ENCODE assay signal across 12 mouse cellular contexts in the genomic region with DNA sequence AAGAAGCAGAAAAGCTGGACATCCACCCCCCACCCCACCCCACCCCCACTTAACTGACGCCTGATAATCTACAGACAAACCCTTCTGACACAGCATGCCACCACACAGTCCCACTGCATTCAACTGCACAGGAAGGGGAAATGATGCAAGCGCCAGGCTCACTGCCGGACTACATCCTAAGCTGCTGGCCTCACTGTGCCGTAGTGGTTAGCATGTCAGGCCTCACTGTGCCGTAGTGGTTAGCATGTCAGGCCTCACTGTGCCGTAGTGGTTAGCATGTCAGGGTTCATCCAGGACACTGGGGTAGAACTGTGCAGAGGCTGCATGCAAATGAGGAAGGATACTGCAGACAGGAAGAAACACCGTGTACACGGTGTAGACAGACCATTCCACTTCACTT. TPM values are rescaled to one million over a fixed set of nuclear protein-coding genes. Genes with fewer than 3 reads are reported as not detected.
DNase-seq lines count a peak whose midpoint lies in the region; ATAC-seq and TF ChIP-seq lines count a peak whose summit lies in the region.
"Had no signal": no experiment of that assay in that cellular context is flagged by ENCODE, and none has a peak within 500 bp of the region (broad histone marks: within the 10 kb centered on the region; RNA-seq: fewer than 3 reads in every experiment).

No protein-coding gene starts in this region.

- no peak overlapping the region for H3K27ac ChIP-seq in kidney, embryonic 14.5 days (ENCODE audit: low read depth, low read length)
- peak overlapping the region; percentile 5; the same call in 1 of the 2 replicates for H3K27ac ChIP-seq in heart, embryonic 13.5 days (replicated peaks)
- no peak overlapping the region for H3K27ac ChIP-seq in liver, postnatal 0 days (ENCODE audit: low read depth)
- H3K27ac ChIP-seq: neural tube, embryonic 13.5 days had no signal

- no peak overlapping the region for H3K4me3 ChIP-seq in kidney, embryonic 14.5 days (ENCODE audit: low read length)
- H3K4me3 ChIP-seq in heart, embryonic 13.5 days = no peak overlapping the region
- no peak overlapping the region for H3K4me3 ChIP-seq in liver, postnatal 0 days (ENCODE audit: low read depth, low read length)
- H3K4me3 ChIP-seq: erythroblast, embryonic 14.5 days; neural tube, embryonic 13.5 days had no signal

- H3K9me3 ChIP-seq in kidney, embryonic 14.5 days (ENCODE audit: control insufficient read depth, low read length) = no peaks in the 10 kb centered on the region
- no peaks in the 10 kb centered on the region for H3K9me3 ChIP-seq in heart, embryonic 13.5 days
- no peaks in the 10 kb centered on the region for H3K9me3 ChIP-seq in liver, postnatal 0 days (ENCODE audit: low read length)
- H3K9me3 ChIP-seq: neural tube, embryonic 13.5 days had no signal

- H3K27me3 ChIP-seq in kidney, embryonic 14.5 days (ENCODE audit: control insufficient read depth, insufficient read depth, low read length) = no peaks in the 10 kb centered on the region
- H3K27me3 ChIP-seq in heart, embryonic 13.5 days (replicated peaks) = no peaks in the 10 kb centered on the region
- H3K27me3 ChIP-seq in liver, postnatal 0 days (ENCODE audit: insufficient read depth, low read length) = no peaks in the 10 kb centered on the region
- H3K27me3 ChIP-seq: neural tube, embryonic 13.5 days had no signal

- ATAC-seq in kidney, embryonic 14.5 days (ENCODE audit: low FRiP score, low TSS enrichment) = peak; percentile 36
- ATAC-seq in heart, embryonic 13.5 days (ENCODE audit: extremely low read depth, insufficient number of reproducible peaks, low FRiP score, low TSS enrichment) = no peak; the same call in 1 of the 2 replicates
- ATAC-seq in liver, postnatal 0 days = peak; percentile 63

- no peak overlapping the region for H3K4me2 ChIP-seq in kidney, embryonic 14.5 days (replicated peaks; ENCODE audit: low read depth, low read length)
- H3K4me2 ChIP-seq in heart, embryonic 13.5 days = no peak overlapping the region
- H3K4me2 ChIP-seq in liver, postnatal 0 days (ENCODE audit: low read depth, low read length) = no peak overlapping the region
- H3K4me2 ChIP-seq: neural tube, embryonic 13.5 days had no signal

- no peak for DNase-seq in kidney, adult 11 months
- DNase-seq in R1 (ENCODE audit: low read depth, low spot score) = peak; percentile 38
- DNase-seq in liver, postnatal 0 days = peak; percentile 34
- no peak for DNase-seq in cerebellum, adult 18-20 months
- no peak for DNase-seq in kidney, adult 8-10 months
- DNase-seq: cerebellum, adult 11 months; gastrocnemius, postnatal 36 days; thymus, postnatal 14 days had no signal

- H3K4me1 ChIP-seq in kidney, embryonic 14.5 days (ENCODE audit: control insufficient read depth, insufficient read depth, low read length) = peaks cover 49% of the 10 kb centered on the region
- peaks cover 93% of the 10 kb centered on the region for H3K4me1 ChIP-seq in heart, embryonic 13.5 days
- H3K4me1 ChIP-seq in liver, postnatal 0 days (ENCODE audit: insufficient read depth) = peaks cover 44% of the 10 kb centered on the region

- WGBS in kidney, embryonic 14.5 days = 79% methylated on average over 8 of the region's 8 CpGs
- WGBS in heart, embryonic 13.5 days = 39% methylated on average over 8 of the region's 8 CpGs
- 21% methylated on average over 8 of the region's 8 CpGs for WGBS in liver, postnatal 0 days (ENCODE audit: insufficient replicate concordance)

- no peak for TF ChIP-seq CTCF in liver, postnatal 0 days (IDR thresholded peaks at IDR 0.05; ENCODE audit: low read depth)

- H3K36me3 ChIP-seq in kidney, embryonic 14.5 days (ENCODE audit: control insufficient read depth, insufficient read depth, low read length) = no peaks in the 10 kb centered on the region
- H3K36me3 ChIP-seq in heart, embryonic 13.5 days = no peaks in the 10 kb centered on the region
- no peaks in the 10 kb centered on the region for H3K36me3 ChIP-seq in liver, postnatal 0 days (replicated peaks; ENCODE audit: insufficient read depth, low read length)
- H3K36me3 ChIP-seq: neural tube, embryonic 13.5 days had no signal

- no peak overlapping the region for H3K9ac ChIP-seq in kidney, embryonic 14.5 days (ENCODE audit: low read depth, low read length)
- H3K9ac ChIP-seq in heart, embryonic 13.5 days = peak overlapping the region; percentile 42; the same call in 1 of the 2 replicates
- H3K9ac ChIP-seq in liver, postnatal 0 days (replicated peaks) = no peak overlapping the region
- H3K9ac ChIP-seq: neural tube, embryonic 13.5 days had no signal

- no peak for TF ChIP-seq EP300 in liver, postnatal 0 days (IDR thresholded peaks at IDR 0.05; ENCODE audit: low read depth)

RNA-seq across cellular contexts. Expression of gene Magi1, which starts 29.8 kb away (rescaled TPM):
- 10.6 and 10.9 TPM in 2 replicates for polyA plus RNA-seq in kidney, embryonic 14.5 days (2014; fragmentation: Nextera tagmentation; extraction: Ambion mirVana)
- 7.3 and 7.5 TPM in 2 replicates for polyA plus RNA-seq in heart, embryonic 13.5 days (2015; fragmentation: Nextera tagmentation; extraction: Ambion mirVana)
- polyA plus RNA-seq in liver, postnatal 0 days (2015; fragmentation: Nextera tagmentation; extraction: Ambion mirVana) = 1.2 and 1.9 TPM in 2 replicates

Comparison
In these comparisons a context has a peak if more than half of its experiments do, and no peak if none do; other contexts are left out.
1. DNase-seq: peak in R1 (single experiment) and liver, postnatal 0 days (single experiment); none in kidney, adult 11 months (single experiment), cerebellum, adult 18-20 months (0 of 2) and kidney, adult 8-10 months (0 of 2).